In the genomic region with DNA sequence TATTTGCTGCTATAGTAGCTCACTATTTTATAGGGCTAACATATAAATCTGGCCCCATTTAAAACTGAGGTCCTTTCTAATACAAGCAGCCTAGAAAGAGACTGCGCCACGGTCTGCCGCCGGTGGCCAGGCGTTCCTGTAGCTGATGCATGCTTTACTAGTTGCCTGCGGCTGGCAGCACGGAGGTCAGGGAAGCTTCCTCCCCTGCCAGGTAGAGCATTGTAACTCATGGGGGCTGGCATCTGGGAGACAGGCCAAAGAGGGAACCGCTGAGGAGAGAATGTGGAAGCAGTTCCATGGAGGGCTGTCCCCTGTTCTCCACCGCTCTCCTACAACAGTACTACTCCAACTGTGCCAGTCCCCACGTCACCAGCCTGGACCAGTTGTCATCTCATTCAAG, we compare ENCODE assay signal across 27 mouse cellular contexts.
"Had no signal": no experiment of that assay in that cellular context is flagged by ENCODE, and none has a peak within 500 bp of the region (broad histone marks: within the 10 kb centered on the region; RNA-seq: fewer than 3 reads in every experiment).

No protein-coding gene starts in this region.

- H3K27ac ChIP-seq: gastrocnemius, adult 2 months; heart, adult 2 months; heart, embryonic 13.5 days; heart, embryonic 15.5 days; hindbrain, embryonic 10.5 days; hindbrain, embryonic 12.5 days; hindbrain, embryonic 14.5 days; intestine, embryonic 15.5 days; layer of hippocampus, adult 2 months; left cerebral cortex, adult 2 months; limb, embryonic 10.5 days; limb, embryonic 12.5 days; liver, embryonic 12.5 days; liver, embryonic 14.5 days had no signal

- DNase-seq: gastrocnemius, adult 2 months; gastrocnemius, postnatal 10 days; gastrocnemius, postnatal 25 days; heart, adult 2 months; heart, postnatal 14 days; heart, postnatal 4 days; kidney, adult 18-20 months; kidney, adult 8-10 months; kidney, postnatal 10 days; kidney, postnatal 25 days; kidney, postnatal 4 days had no signal

- H3K36me3 ChIP-seq: heart, embryonic 15.5 days; hindbrain, embryonic 12.5 days; intestine, embryonic 15.5 days had no signal

- H3K27me3 ChIP-seq: heart, embryonic 13.5 days; heart, embryonic 15.5 days; hindbrain, embryonic 12.5 days; intestine, embryonic 15.5 days; limb, embryonic 12.5 days; liver, embryonic 12.5 days had no signal

- H3K9me3 ChIP-seq: heart, embryonic 13.5 days; heart, embryonic 15.5 days; hindbrain, embryonic 10.5 days; hindbrain, embryonic 12.5 days; intestine, embryonic 15.5 days; limb, embryonic 10.5 days; limb, embryonic 12.5 days; liver, embryonic 12.5 days had no signal

- H3K4me3 ChIP-seq: gastrocnemius, adult 2 months; heart, adult 2 months; heart, embryonic 13.5 days; heart, embryonic 15.5 days; hindbrain, embryonic 10.5 days; hindbrain, embryonic 12.5 days; intestine, embryonic 15.5 days; layer of hippocampus, adult 2 months; left cerebral cortex, adult 2 months; limb, embryonic 10.5 days; limb, embryonic 12.5 days; liver, embryonic 12.5 days had no signal

- ATAC-seq: hindbrain, embryonic 16.5 days; inflammation-experienced regulatory T-cells, adult 6 months; intestine, embryonic 15.5 days; intestine, postnatal 0 days; liver, embryonic 12.5 days had no signal

- H3K4me1 ChIP-seq: hindbrain, embryonic 10.5 days; hindbrain, embryonic 12.5 days; intestine, embryonic 15.5 days; limb, embryonic 10.5 days; limb, embryonic 12.5 days; liver, embryonic 12.5 days had no signal

- H3K9ac ChIP-seq: heart, embryonic 13.5 days; heart, embryonic 15.5 days; hindbrain, embryonic 12.5 days; hindbrain, embryonic 14.5 days; intestine, embryonic 15.5 days; limb, embryonic 12.5 days; liver, embryonic 12.5 days; liver, embryonic 14.5 days had no signal

- H3K4me2 ChIP-seq: heart, embryonic 11.5 days; heart, embryonic 13.5 days; heart, embryonic 15.5 days; hindbrain, embryonic 12.5 days; hindbrain, embryonic 14.5 days; intestine, embryonic 15.5 days; limb, embryonic 12.5 days; liver, embryonic 12.5 days had no signal
